Mouse (Mus musculus) hindbrain, embryonic 14.5 days (tissue): ENCODE data around the gene Fbl. TPM values are rescaled to one million over a fixed set of nuclear protein-coding genes. Genes with fewer than 3 reads are reported as not detected.
A peak's percentile ranks its signal among the peaks of the same experiment; 100 is the strongest.

Experiments used
- ATAC-seq: fragments of 200-750 bp; cut with Nextera tagmentation; 2 replicates; pipeline ENCODE4 v1.8.0; 2017; ENCODE audit warnings: moderate number of reproducible peaks, mild to moderate bottlenecking, moderate TSS enrichment, moderate library complexity; ENCODE audit not compliant: low FRiP score
- DNase-seq: peaks from one replicate; pipeline ENCODE4 v3.0.0-alpha.2; 2015; ENCODE audit warnings: low spot score
- H3K27ac ChIP-seq: fragments of 300-500 bp; sonication (generic); 2 replicates; pipeline ENCODE4 v1.5.1; 2014; ENCODE audit warnings: mild to moderate bottlenecking, moderate library complexity
- H3K27me3 ChIP-seq: fragments of 300-500 bp; sonication (generic); 2 replicates; pipeline ENCODE4 v1.6.1; 2014; ENCODE audit warnings: mild to moderate bottlenecking, low read length, mixed read lengths; ENCODE audit not compliant: control insufficient read depth, insufficient read depth
- H3K36me3 ChIP-seq: fragments of 300-500 bp; sonication (generic); replicated peaks from 2 replicates; pipeline ENCODE4 v1.6.1; 2014; ENCODE audit not compliant: control insufficient read depth, insufficient read depth
- H3K4me1 ChIP-seq: fragments of 300-500 bp; sonication (generic); replicated peaks from 2 replicates; pipeline ENCODE4 v1.6.1; 2014; ENCODE audit warnings: antibody characterized with exemption, low read length, mixed read lengths; ENCODE audit not compliant: control insufficient read depth, insufficient read depth
- H3K4me2 ChIP-seq: fragments of 300-500 bp; sonication (generic); replicated peaks from 2 replicates; pipeline ENCODE4 v1.6.1; 2014; ENCODE audit warnings: mild to moderate bottlenecking, moderate library complexity
- H3K4me3 ChIP-seq: fragments of 300-500 bp; sonication (generic); replicated peaks from 2 replicates; pipeline ENCODE4 v1.5.1; 2014; ENCODE audit warnings: mild to moderate bottlenecking, low read length
- H3K9ac ChIP-seq: fragments of 300-500 bp; sonication (generic); 2 replicates; pipeline ENCODE4 v1.6.1; 2014
- H3K9me3 ChIP-seq: fragments of 300-500 bp; sonication (generic); 2 replicates; pipeline ENCODE4 v1.6.1; 2016; ENCODE audit warnings: low read length; ENCODE audit not compliant: control insufficient read depth
- WGBS: fragments of 180-500 bp; shearing (Covaris S2); extraction: QIAGEN DNeasy Blood & Tissue Kit; methylation state at CpG from one replicate; pipeline ENCODE4 v1.1.7; 2014; 5-methylcytosine and 5-hydroxymethylcytosine counted together
- polyA plus RNA-seq: library from polyadenylated mRNA; unstranded; fragments of >200 nt; fragmentation: Nextera tagmentation; extraction: Ambion mirVana; gene quantifications from 2 replicates; pipeline ENCODE4 v1.2.1, GENCODE M21; 2014

Fbl gene
- polyA plus RNA-seq, 1 experiment from 2014 or later = 28.2 TPM

GRCm38 (mm10) chr7:28185884-28186283 is 16.4 kb downstream of the Fbl start:
- H3K36me3 ChIP-seq = peaks cover 97% of the 10 kb centered on the region
- H3K4me3 ChIP-seq = no peak overlapping the region
- H3K27me3 ChIP-seq = no peaks in the 10 kb centered on the region
- no peak overlapping the region for H3K4me2 ChIP-seq
- H3K27ac ChIP-seq = no peak overlapping the region
- 92% methylated on average over 11 of the region's 14 CpGs for WGBS
- ATAC-seq = no peak
- H3K9me3 ChIP-seq = no peaks in the 10 kb centered on the region
- H3K9ac ChIP-seq = no peak overlapping the region
- H3K4me1 ChIP-seq = peaks cover 6% of the 10 kb centered on the region; the same call in 1 of the 2 replicates
- no peak for DNase-seq

- Histone ChIP-seq H3K36me3 (peaks cover 99% of the 10 kb centered on the region), H3K27ac (no peak overlapping the region), H3K9ac (no peak overlapping the region), H3K4me2 (no peak overlapping the region), H3K4me1 (no peaks in the 10 kb centered on the region), H3K9me3 (no peaks in the 10 kb centered on the region), H3K4me3 (no peak overlapping the region), H3K27me3 (no peaks in the 10 kb centered on the region)
- WGBS = 92% methylated on average over 8 of the region's 8 CpGs
- DNase-seq (no peak), ATAC-seq (0 out of 2 replicates have a peak, but pooled peaks have one; percentile 4)
Measured at GRCm38 (mm10) chr7:28186631-28187030, 17.1 kb downstream of the Fbl start.

- ATAC-seq (no peak), DNase-seq (no peak)
- WGBS = 99% methylated on average over 3 of the region's 3 CpGs
- Histone ChIP-seq H3K27me3 (no peaks in the 10 kb centered on the region), H3K4me1 (no peaks in the 10 kb centered on the region), H3K27ac (no peak overlapping the region), H3K9me3 (no peaks in the 10 kb centered on the region), H3K9ac (no peak overlapping the region), H3K36me3 (peaks cover 82% of the 10 kb centered on the region), H3K4me2 (no peak overlapping the region), H3K4me3 (no peak overlapping the region)
Measured at GRCm38 (mm10) chr7:28191489-28191888, 22.0 kb downstream of the Fbl start.

- 100% methylated on average over 1 of the region's 1 CpGs for WGBS
- Histone ChIP-seq H3K9me3 (no peaks in the 10 kb centered on the region), H3K4me3 (no peak overlapping the region), H3K9ac (no peak overlapping the region), H3K4me2 (no peak overlapping the region), H3K27me3 (no peaks in the 10 kb centered on the region), H3K27ac (no peak overlapping the region), H3K36me3 (peaks cover 78% of the 10 kb centered on the region), H3K4me1 (no peaks in the 10 kb centered on the region)
- no peak for DNase-seq
- ATAC-seq = no peak
Measured at GRCm38 (mm10) chr7:28191903-28192302, 22.4 kb downstream of the Fbl start.

- Histone ChIP-seq H3K27ac (no peak overlapping the region), H3K4me2 (no peak overlapping the region), H3K9me3 (no peaks in the 10 kb centered on the region), H3K9ac (no peak overlapping the region), H3K4me1 (no peaks in the 10 kb centered on the region), H3K36me3 (peaks cover 58% of the 10 kb centered on the region), H3K4me3 (no peak overlapping the region), H3K27me3 (no peaks in the 10 kb centered on the region)
- no peak for DNase-seq
- whole genome bisulfite sequencing = 86% methylated on average over 5 of the region's 5 CpGs
- no peak for ATAC-seq
Measured at GRCm38 (mm10) chr7:28195414-28196098, 26.0 kb downstream of the Fbl start.

- Histone ChIP-seq H3K4me1 (no peaks in the 10 kb centered on the region), H3K4me3 (no peak overlapping the region), H3K36me3 (peaks cover 48% of the 10 kb centered on the region), H3K27ac (no peak overlapping the region), H3K27me3 (no peaks in the 10 kb centered on the region), H3K9ac (no peak overlapping the region), H3K4me2 (no peak overlapping the region), H3K9me3 (no peaks in the 10 kb centered on the region)
- 60% methylated on average over 14 of the region's 14 CpGs for WGBS
- ATAC-seq = no peak
- no peak for DNase-seq
Measured at GRCm38 (mm10) chr7:28196528-28196927, 27.0 kb downstream of the Fbl start.

GRCm38 (mm10) chr7:28199054-28199453 is 29.5 kb downstream of the Fbl start:
- Histone ChIP-seq H3K27ac (no peak overlapping the region), H3K4me3 (no peak overlapping the region), H3K9me3 (no peaks in the 10 kb centered on the region), H3K4me1 (no peaks in the 10 kb centered on the region), H3K27me3 (no peaks in the 10 kb centered on the region), H3K9ac (no peak overlapping the region), H3K4me2 (no peak overlapping the region), H3K36me3 (peaks cover 28% of the 10 kb centered on the region)
- DNase-seq (no peak), ATAC-seq (no peak)
- WGBS = 82% methylated on average over 4 of the region's 4 CpGs

GRCm38 (mm10) chr7:28203207-28204108 is 33.9 kb downstream of the Fbl start:
- WGBS = 71% methylated on average over 19 of the region's 19 CpGs
- no peak overlapping the region for H3K9ac ChIP-seq
- no peak overlapping the region for H3K27ac ChIP-seq
- no peak for ATAC-seq
- H3K4me3 ChIP-seq = no peak overlapping the region
- H3K4me2 ChIP-seq = no peak overlapping the region
- DNase-seq = no peak
- no peaks in the 10 kb centered on the region for H3K27me3 ChIP-seq
- H3K4me1 ChIP-seq = no peaks in the 10 kb centered on the region
- peaks cover 5% of the 10 kb centered on the region; the same call in 1 of the 2 replicates for H3K36me3 ChIP-seq
- H3K9me3 ChIP-seq = no peaks in the 10 kb centered on the region

- Histone ChIP-seq H3K4me2 (no peak overlapping the region), H3K4me1 (no peaks in the 10 kb centered on the region), H3K36me3 (no peaks in the 10 kb centered on the region), H3K27me3 (no peaks in the 10 kb centered on the region), H3K9me3 (no peaks in the 10 kb centered on the region), H3K27ac (no peak overlapping the region), H3K4me3 (no peak overlapping the region), H3K9ac (no peak overlapping the region)
- WGBS = 78% methylated on average over 4 of the region's 4 CpGs
- DNase-seq (no peak), ATAC-seq (no peak)
Measured at GRCm38 (mm10) chr7:28206044-28206600, 36.6 kb downstream of the Fbl start.
